Mouse (Mus musculus) cerebellum, postnatal 25 days (tissue): ENCODE results near the gene Cyp1a1.

Source experiments
- DNase-seq, 2 experiments: peaks; one replicate each; pipeline ENCODE4 v3.0.0; 2021; ENCODE audit warnings: mixed read lengths in 2 of 2

The Cyp1a1 gene

GRCm38 (mm10) chr9:57656631-57657350 is 30.9 kb upstream of the Cyp1a1 start:
- DNase-seq: no peak

GRCm38 (mm10) chr9:57657843-57658242 is 29.9 kb upstream of the Cyp1a1 start:
- no peak for DNase-seq

GRCm38 (mm10) chr9:57658970-57659369 is 28.8 kb upstream of the Cyp1a1 start:
- DNase-seq: no peak

- DNase-seq: peak; percentile 81 to 85
Observed at GRCm38 (mm10) chr9:57659774-57660173, 28.0 kb upstream of the Cyp1a1 start.

GRCm38 (mm10) chr9:57660501-57660900 is 27.2 kb upstream of the Cyp1a1 start:
- DNase-seq: no peak

GRCm38 (mm10) chr9:57661552-57661951 is 26.2 kb upstream of the Cyp1a1 start:
- no peak for DNase-seq

- DNase-seq: no peak
Observed at GRCm38 (mm10) chr9:57664616-57665015, 23.1 kb upstream of the Cyp1a1 start.

- no peak for DNase-seq
Observed at GRCm38 (mm10) chr9:57666536-57666935, 21.2 kb upstream of the Cyp1a1 start.

GRCm38 (mm10) chr9:57667136-57667535 is 20.6 kb upstream of the Cyp1a1 start:
- no peak for DNase-seq

GRCm38 (mm10) chr9:57667817-57668216 is 19.9 kb upstream of the Cyp1a1 start:
- DNase-seq: no peak

GRCm38 (mm10) chr9:57668277-57668676 is 19.5 kb upstream of the Cyp1a1 start:
- no peak for DNase-seq

GRCm38 (mm10) chr9:57669566-57669965 is 18.2 kb upstream of the Cyp1a1 start:
- DNase-seq: no peak

GRCm38 (mm10) chr9:57671037-57671436 is 16.7 kb upstream of the Cyp1a1 start:
- DNase-seq: no peak

- DNase-seq: no peak
Observed at GRCm38 (mm10) chr9:57671500-57671899, 16.2 kb upstream of the Cyp1a1 start.

- DNase-seq: no peak
Observed at GRCm38 (mm10) chr9:57681411-57681810, 6.3 kb upstream of the Cyp1a1 start.

- DNase-seq: no peak
Observed at GRCm38 (mm10) chr9:57683520-57683919, 4.2 kb upstream of the Cyp1a1 start, which contains the start of gene Cyp1a2. TSS of gene Cyp1a2 (minus strand) at chr9:57683703.

GRCm38 (mm10) chr9:57686011-57686410 is 1.7 kb upstream of the Cyp1a1 start:
- DNase-seq: no peak

GRCm38 (mm10) chr9:57688158-57688557 is 430 bp downstream of the Cyp1a1 start:
- DNase-seq: no peak

- no peak for DNase-seq
Observed at GRCm38 (mm10) chr9:57688606-57689005, 878 bp downstream of the Cyp1a1 start.

GRCm38 (mm10) chr9:57694108-57694507 is 6.4 kb downstream of the Cyp1a1 start:
- DNase-seq: no peak

- peak; percentile 76 to 83 for DNase-seq
Observed at GRCm38 (mm10) chr9:57696380-57697285, 8.9 kb downstream of the Cyp1a1 start.

- no peak for DNase-seq
Observed at GRCm38 (mm10) chr9:57697380-57697779, 9.7 kb downstream of the Cyp1a1 start.

- no peak for DNase-seq
Observed at GRCm38 (mm10) chr9:57698466-57699150, 10.9 kb downstream of the Cyp1a1 start.
